ENCODE assay signal across 1 mouse cellular context in genomic region chr10:75948079-75948478, GRCm38 (mm10).
TF ChIP-seq lines count a peak whose summit lies in the region.

No protein-coding gene starts in this region.

TF ChIP-seq in CH12.LX, 34 proteins besides CTCF, POLR2A, EP300 and RAD21 (continued from another document):
- 0 out of 2 replicates have a peak, but pooled peaks have one; percentile 34 for TF ChIP-seq TCF12 (IDR thresholded peaks at IDR 0.05; ENCODE audit: low read depth, low read length)
- no peak; the same call in 1 of the 2 replicates for TF ChIP-seq MAX (IDR thresholded peaks at IDR 0.05; ENCODE audit: low read length)
